Mouse (Mus musculus) lung, postnatal 25 days (tissue): ENCODE measurements around the gene Lexm.
A peak's percentile ranks its signal among the peaks of the same experiment; 100 is the strongest.

Experiments
- DNase-seq: peaks from one replicate; pipeline ENCODE4 v3.0.0; 2022; ENCODE audit warnings: low spot score

Gene Lexm

GRCm38 (mm10) chr4:106581865-106582204 lies 35.2 kb downstream of the Lexm start:
- no peak for DNase-seq

DNA sequence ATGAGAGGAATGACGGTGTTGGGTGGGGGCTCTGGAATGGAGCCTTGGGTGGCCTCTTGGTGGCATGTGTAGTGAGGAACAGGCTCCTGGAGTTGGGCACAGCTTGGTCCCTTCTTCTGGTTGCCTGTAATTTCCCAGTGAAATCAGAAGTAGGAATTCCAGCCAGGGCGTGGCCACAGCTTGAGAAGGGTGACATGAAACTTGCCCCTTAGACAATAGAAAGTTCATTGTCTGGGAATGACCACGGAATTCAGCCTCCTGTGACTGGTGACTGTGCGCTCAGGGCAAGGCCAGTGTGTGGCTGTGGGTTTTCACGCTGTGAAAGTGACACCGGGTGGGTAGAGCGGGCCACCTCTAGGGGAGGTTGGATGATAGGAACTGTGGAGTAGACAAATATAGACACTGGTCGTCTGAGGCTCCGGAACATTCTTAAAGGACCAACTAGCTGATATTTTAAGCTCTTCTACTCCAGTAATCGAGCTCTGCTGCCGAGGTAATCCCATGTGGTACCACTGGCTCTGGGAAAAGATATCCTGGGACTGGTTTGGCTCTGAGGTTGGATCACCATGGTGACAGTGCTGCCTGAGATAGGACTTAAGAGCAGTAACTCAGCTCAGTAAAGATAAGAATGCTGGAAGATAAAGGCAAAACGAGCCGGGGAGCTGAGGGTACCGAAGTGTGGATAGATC lies 35.7 kb downstream of the Lexm start:
- DNase-seq, result no peak

- no peak for DNase-seq
Measured at GRCm38 (mm10) chr4:106577511-106577910, 39.5 kb downstream of the Lexm start.

GRCm38 (mm10) chr4:106575022-106575421 lies 42.0 kb downstream of the Lexm start:
- DNase-seq, result no peak

- DNase-seq, result no peak
Measured at GRCm38 (mm10) chr4:106571081-106571724, 45.8 kb downstream of the Lexm start.

GRCm38 (mm10) chr4:106569680-106570079 lies 47.4 kb downstream of the Lexm start:
- DNase-seq, result no peak

DNA sequence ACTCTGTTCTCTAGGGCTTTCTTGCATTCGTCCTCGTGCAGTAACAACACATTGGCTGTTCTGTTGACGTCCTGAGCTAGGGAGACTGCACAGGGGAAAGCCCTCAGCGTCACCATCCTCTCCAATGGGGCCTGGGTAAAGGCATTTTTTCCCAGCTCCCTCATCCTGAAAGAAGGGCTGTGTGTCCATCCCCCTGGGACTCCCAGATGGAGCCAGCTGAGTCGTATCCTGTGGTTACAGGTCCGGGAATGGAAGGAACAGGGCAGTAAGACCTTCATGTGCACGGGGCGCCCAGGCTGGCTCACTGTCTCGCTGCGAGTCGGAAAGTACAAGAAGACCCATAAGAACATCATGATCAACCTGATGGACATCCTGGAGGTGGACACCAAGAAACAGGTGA lies 52.9 kb downstream of the Lexm start:
- DNase-seq, result no peak

DNA sequence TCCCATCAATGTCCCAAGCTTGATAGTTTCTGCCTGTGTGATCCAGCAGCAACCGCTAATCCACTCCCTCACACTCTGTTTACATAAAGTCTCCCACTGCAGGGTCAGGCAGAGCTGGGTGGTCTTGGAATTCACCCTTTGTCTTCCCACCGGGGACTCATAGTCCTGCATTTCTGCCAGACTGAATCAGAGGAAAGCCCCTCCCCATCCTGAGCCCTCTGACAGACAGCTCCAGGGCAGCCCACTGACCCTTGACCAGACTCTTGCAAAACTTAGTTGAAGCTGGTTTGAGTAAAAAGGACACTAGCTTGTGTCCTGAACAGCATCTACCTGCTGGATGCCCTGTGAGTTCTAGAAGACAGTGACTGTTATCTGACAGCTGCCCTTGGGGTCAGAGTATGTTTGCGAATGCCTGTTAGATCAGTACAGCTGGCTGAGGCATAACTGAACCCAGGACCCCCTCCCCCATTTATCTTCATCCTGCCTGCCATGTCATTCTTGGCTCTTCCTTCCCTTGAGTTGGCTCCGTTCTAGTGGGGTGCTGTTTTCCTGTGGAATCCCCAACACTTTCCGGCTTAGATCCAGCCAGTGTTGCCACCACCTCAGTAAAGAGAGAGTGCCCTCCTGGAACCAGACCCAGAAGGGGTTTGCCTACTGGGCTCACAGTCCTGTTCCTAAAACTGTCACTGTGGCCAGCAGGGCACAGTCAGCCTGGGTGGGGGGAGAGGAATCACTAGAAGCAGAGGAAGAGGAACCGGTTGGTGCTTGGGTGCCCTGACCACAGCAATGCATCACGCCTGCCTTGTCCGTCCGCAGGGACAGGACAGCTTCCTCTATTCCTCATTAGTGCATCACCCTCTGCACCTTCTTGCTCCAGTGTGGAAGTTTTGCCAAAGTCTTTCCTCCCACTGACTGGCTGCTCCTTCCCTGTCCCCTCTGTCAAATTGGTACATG lies 53.9 kb downstream of the Lexm start:
- DNase-seq, result no peak

- no peak for DNase-seq
Measured at GRCm38 (mm10) chr4:106562006-106562405, 55.0 kb downstream of the Lexm start.

DNA sequence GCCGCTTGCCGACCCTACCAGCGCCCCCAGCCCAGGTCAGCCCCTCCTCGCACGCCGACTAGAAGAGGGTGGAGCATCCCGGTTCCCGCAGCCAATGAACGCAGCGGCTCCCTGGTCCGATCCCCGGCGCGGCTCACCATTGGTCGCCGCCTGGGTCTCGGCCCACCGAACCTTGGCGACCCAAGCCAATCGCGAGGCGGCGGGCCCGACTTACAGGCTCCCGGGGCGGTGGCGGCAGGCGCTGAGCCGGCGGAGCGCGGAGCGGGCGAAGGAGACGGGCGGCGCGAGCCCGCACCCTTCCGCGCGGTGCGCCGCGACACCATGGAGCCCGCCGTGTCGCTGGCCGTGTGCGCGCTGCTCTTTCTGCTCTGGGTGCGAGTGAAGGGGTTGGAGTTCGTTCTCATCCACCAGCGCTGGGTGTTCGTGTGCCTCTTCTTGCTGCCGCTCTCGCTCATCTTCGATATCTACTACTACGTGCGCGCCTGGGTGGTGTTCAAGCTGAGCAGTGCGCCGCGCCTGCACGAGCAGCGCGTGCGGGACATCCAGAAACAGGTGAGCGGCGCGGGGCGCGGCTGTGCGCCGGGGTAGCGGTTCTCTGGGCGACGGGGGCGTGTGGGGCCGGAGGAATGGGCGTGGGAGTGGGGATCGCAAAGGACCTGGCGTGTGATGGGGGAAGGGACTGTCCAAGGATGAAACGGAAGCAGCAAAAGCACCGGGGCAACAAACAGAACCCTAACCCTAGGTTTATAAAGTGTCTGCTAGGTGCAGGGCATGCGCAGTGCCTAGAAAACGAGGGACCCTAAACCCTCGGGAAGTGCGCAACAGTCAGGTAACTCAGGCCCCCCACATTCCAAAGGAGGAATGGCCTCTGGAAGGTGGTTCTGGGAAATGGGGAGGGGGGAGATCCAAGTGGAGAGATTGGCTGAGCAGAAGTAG lies 55.9 kb downstream of the Lexm start, which contains the start of gene Dhcr24:
TSS of gene Dhcr24 (plus strand) at position 193 of the 936 bp plus-strand sequence.
- peak; percentile 93 for DNase-seq

DNA sequence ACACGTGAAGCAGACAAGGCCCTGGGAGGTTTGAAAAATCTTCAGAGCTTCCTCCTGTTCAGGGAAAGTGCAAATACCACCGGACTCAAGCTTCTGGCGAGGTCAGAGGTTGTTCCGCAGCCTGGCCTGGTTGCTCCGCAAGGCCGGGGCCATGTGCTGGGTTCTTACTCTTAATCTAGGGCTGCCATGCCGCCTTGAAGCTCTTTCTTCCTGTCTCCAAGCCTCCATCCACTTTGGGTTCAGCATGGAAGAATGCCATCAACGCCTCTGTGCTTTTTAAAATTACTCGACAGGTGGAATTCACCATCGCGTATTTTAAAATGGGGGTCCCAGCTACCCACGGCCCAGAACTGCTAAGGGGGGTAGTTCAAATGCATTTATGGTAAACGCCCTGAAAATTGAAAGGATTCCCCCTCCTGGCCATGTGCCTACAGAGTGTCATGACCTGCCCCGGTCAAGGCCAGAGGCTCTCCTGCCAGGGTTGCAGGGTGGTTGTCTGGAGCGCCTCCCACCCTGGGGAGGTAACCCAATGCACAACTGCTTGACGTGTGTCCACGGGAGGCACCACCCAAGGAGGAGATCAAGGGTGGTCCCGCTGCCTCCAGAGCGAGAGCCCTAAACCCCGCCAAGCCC lies 56.7 kb downstream of the Lexm start:
- no peak for DNase-seq

DNA sequence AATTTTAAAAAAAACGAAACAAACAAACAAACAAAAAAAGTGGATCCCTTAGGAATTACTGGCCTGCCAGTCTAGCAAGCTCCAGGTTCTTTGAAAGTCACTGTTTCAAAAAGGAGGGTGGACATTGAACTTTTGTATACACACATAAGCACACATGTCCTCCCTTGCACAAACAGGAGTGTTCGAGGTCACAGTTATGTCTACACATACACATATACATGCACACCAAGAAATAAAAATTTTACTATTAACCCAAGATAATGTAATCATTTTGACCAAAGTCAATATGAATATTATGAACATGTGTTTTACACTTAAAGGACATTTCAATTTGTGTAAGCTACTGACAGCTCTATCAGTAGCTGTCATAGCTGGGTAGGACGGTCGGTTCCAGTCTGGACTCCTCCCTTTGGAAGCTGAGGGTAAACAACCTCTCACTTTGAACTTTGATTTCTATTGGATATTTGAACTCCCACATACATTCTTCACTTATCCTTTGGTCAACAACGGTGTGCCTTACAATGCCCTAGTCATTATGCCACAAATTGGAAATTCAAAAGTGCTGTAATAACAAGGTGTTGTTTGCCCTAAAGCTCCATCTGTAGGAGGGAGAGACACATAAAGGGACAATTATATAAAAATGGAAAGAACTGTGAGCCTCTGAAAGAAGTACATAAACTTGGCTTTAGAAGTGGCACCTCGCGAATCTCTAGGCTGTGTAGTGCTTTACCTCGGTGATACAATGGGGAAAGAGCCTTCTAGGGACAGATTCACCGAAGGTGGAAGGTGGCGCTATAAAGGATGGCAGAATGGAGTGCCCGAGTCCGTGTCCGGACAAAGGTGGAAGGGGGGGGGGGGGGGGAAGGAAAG lies 57.5 kb downstream of the Lexm start:
- no peak for DNase-seq

GRCm38 (mm10) chr4:106557978-106558377 lies 59.1 kb downstream of the Lexm start:
- DNase-seq, result no peak

DNA sequence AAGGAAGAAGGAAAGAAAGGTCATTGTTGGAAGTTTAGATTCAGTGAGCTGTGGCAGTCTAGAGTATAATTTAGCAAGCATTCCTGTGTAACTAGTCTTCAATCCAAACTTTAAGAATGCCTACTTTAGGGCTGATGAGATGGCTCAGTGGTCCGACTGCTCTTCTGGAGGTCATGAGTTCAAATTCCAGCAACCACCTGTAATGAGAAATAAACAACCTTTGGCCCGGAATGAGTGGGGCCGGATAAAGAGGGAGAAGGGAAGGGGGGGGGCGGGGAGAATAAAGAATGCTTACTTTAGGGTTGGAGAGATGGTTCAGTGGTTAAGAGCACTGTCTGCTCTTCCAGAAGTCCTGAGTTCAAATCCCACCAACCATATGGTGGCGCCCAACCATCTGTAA lies 59.8 kb downstream of the Lexm start:
- no peak for DNase-seq

- DNase-seq, result no peak
Measured at GRCm38 (mm10) chr4:106550516-106551166, 66.4 kb downstream of the Lexm start.

DNA sequence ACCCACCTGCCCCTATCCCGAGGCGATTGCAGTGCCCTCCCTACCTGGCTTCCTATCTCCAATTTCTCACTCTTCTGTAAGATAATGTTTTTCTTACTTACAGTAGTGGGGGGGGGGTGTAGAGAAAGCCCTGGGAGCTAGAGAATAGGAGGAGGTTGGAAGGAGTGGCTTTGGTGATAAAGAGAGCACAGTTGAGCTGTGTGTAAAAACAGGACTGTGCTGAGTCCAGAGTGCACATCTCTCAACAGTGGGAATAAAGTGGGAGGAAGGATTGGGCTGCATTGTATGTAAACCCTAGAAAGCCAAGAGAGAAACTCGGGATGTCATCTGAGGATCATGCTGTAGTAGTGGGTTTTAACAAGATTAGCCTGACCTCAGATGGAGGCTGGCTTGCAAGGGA lies 68.9 kb downstream of the Lexm start:
- no peak for DNase-seq

DNA sequence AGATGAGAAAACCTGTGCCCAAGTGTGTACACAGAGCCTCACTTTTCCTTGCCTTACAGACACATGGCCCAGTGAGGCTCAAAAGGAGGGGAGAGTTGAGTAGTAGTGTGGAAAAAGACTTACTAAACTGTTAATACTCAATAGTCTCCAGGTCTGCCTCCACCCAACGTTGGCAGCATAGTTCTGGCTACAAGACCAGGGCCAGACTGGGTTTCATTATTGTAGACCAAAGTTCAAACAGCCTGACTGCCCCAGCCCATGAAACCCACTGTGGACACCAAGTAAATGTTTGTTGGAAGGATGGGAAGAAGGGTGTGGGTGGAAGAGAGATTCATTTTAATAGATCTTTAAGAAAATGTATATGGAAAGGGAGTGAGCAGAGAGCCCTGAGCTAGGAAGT lies 70.1 kb downstream of the Lexm start:
- no peak for DNase-seq

- no peak for DNase-seq
Measured at GRCm38 (mm10) chr4:106545817-106546373, 71.1 kb downstream of the Lexm start.

DNA sequence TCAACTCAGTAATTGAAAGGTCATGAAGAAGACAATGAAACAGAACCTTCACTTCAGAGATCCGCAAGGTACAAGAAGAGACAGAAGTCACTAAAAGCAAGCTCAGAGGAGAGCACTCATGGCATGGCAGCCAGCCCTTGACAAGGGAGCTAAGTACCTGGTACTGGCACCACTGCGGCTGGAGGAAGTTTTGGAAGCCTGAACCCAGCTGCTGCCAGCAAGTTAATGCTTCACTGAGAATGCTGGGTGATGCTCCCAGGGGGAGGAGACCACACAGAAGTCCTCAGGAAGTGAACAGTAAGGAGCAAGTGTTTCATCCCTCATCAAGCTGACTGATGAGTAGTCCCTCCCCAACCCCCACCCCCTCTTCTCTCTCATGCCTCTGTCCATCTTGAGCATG lies 74.8 kb downstream of the Lexm start:
- DNase-seq, result no peak
